Mouse (Mus musculus): ENCODE data around the gene Gm28051. TPM values are rescaled to one million over a fixed set of nuclear protein-coding genes. Genes with fewer than 3 reads are reported as not detected.

The Gm28051 gene
- polyA plus RNA-seq, 1 experiment from 2014 or later = not detected

- DNase-seq (no peak), ATAC-seq (ENCODE audit: low FRiP score, low TSS enrichment) (no peak)
- Histone ChIP-seq H3K36me3 (ENCODE audit: control insufficient read depth, insufficient read depth, low read length) (no peaks in the 10 kb centered on the region), H3K9me3 (ENCODE audit: control insufficient read depth, low read length) (no peaks in the 10 kb centered on the region), H3K4me2 (ENCODE audit: low read length) (no peak overlapping the region), H3K27me3 (ENCODE audit: control insufficient read depth, insufficient read depth, low read length) (no peaks in the 10 kb centered on the region), H3K4me3 (replicated peaks; ENCODE audit: low read depth, low read length) (no peak overlapping the region), H3K4me1 (ENCODE audit: control insufficient read depth, insufficient read depth, low read length) (peaks cover 11% of the 10 kb centered on the region), H3K9ac (replicated peaks; ENCODE audit: low read length) (no peak overlapping the region), H3K27ac (replicated peaks; ENCODE audit: low read depth, low read length) (no peak overlapping the region)
- WGBS = 92% methylated on average over 15 of the region's 15 CpGs
Observed at GRCm38 (mm10) chr12:102689773-102690563, 67.6 kb downstream of the Gm28051 start.

DNA sequence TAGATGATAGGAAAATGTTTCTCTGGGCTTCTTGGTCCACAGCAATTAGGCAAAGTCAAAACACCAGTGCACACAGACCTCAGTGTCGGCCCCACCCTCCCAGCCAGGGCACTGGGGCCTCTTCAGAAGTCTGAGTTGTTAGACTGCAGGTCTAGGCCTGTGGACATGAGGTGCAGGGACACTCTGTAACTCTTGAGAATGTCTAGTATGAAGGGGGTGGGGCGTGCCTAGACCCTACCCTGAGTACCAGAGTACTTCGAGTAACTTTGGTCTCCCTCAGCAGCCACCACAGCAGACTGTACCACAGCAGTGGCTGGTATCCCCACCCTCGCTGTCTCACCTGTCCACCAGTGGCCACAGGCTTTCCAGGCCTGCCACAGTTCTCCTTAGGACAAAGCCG is 71.2 kb downstream of the Gm28051 start:
- Histone ChIP-seq H3K27ac (replicated peaks; ENCODE audit: low read depth, low read length) (peak overlapping the region; percentile 27; the same call in 1 of the 2 replicates), H3K36me3 (ENCODE audit: control insufficient read depth, insufficient read depth, low read length) (no peaks in the 10 kb centered on the region), H3K4me3 (replicated peaks; ENCODE audit: low read depth, low read length) (no peak overlapping the region), H3K4me1 (ENCODE audit: control insufficient read depth, insufficient read depth, low read length) (peaks cover 23% of the 10 kb centered on the region), H3K9ac (replicated peaks; ENCODE audit: low read length) (no peak overlapping the region), H3K27me3 (ENCODE audit: control insufficient read depth, insufficient read depth, low read length) (no peaks in the 10 kb centered on the region), H3K4me2 (ENCODE audit: low read length) (no peak overlapping the region), H3K9me3 (ENCODE audit: control insufficient read depth, low read length) (no peaks in the 10 kb centered on the region)
- 91% methylated on average over 5 of the region's 5 CpGs for WGBS
- DNase-seq (no peak), ATAC-seq (ENCODE audit: low FRiP score, low TSS enrichment) (no peak)

DNA sequence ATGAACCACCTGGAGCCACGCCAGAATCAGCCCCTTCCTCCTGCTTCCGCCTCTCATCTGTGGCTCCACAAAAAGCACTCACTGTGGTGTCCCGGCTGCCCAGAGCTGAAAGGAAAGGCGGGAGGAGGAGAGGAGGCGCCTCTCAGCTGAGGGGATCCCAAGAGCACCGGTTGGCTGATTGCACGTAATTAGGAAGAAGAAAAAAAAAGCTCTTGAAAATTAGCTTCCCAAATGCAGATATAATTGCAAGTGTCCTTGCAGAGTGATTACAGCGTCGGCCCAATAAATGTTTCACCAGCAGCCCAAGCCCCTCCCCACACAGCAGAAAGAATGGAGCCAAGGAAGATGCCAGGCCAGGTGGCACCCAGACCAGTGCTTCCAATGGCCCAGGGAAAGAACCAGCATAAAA is 72.0 kb downstream of the Gm28051 start:
- no peaks in the 10 kb centered on the region for H3K9me3 ChIP-seq (ENCODE audit: control insufficient read depth, low read length)
- H3K9ac ChIP-seq (replicated peaks; ENCODE audit: low read length) = no peak overlapping the region
- peaks cover 23% of the 10 kb centered on the region for H3K4me1 ChIP-seq (ENCODE audit: control insufficient read depth, insufficient read depth, low read length)
- H3K4me3 ChIP-seq (replicated peaks; ENCODE audit: low read depth, low read length) = no peak overlapping the region
- no peaks in the 10 kb centered on the region for H3K27me3 ChIP-seq (ENCODE audit: control insufficient read depth, insufficient read depth, low read length)
- peak; percentile 46 for DNase-seq
- WGBS = 45% methylated on average over 9 of the region's 9 CpGs
- H3K27ac ChIP-seq (replicated peaks; ENCODE audit: low read depth, low read length) = peak overlapping the region; percentile 27
- H3K4me2 ChIP-seq (ENCODE audit: low read length) = no peak overlapping the region
- no peaks in the 10 kb centered on the region for H3K36me3 ChIP-seq (ENCODE audit: control insufficient read depth, insufficient read depth, low read length)
- ATAC-seq (ENCODE audit: low FRiP score, low TSS enrichment) = no peak; the same call in 1 of the 2 replicates

- Histone ChIP-seq H3K9me3 (ENCODE audit: control insufficient read depth, low read length) (no peaks in the 10 kb centered on the region), H3K9ac (replicated peaks; ENCODE audit: low read length) (no peak overlapping the region), H3K36me3 (ENCODE audit: control insufficient read depth, insufficient read depth, low read length) (no peaks in the 10 kb centered on the region), H3K4me3 (replicated peaks; ENCODE audit: low read depth, low read length) (no peak overlapping the region), H3K4me1 (ENCODE audit: control insufficient read depth, insufficient read depth, low read length) (peaks cover 23% of the 10 kb centered on the region), H3K4me2 (ENCODE audit: low read length) (no peak overlapping the region), H3K27ac (replicated peaks; ENCODE audit: low read depth, low read length) (peak overlapping the region; percentile 27; the same call in 1 of the 2 replicates), H3K27me3 (ENCODE audit: control insufficient read depth, insufficient read depth, low read length) (no peaks in the 10 kb centered on the region)
- DNase-seq (no peak), ATAC-seq (ENCODE audit: low FRiP score, low TSS enrichment) (no peak)
- 69% methylated on average over 3 of the region's 3 CpGs for WGBS
Observed at GRCm38 (mm10) chr12:102684720-102685386, 72.7 kb downstream of the Gm28051 start.

DNA sequence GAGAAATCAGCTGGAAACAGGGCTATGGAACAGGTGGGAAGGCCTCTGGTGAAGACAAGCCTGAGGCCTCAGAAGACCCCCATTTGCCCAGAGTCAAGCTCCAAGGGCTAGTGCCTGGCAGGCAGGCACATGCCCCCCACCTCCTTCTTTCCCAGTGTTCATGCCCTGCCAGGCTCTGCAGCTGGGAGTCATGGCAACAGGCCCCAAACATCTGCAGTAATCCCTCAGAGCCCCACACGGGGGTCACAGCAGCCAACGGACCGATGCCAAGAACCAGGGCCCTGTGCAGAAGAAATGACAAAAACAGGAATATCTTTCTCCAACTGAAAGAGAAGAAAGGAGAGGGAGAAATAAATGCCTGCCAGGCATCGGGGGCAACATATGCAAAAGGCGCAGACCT is 73.6 kb downstream of the Gm28051 start:
- Histone ChIP-seq H3K4me2 (ENCODE audit: low read length) (no peak overlapping the region), H3K4me3 (replicated peaks; ENCODE audit: low read depth, low read length) (no peak overlapping the region), H3K9ac (replicated peaks; ENCODE audit: low read length) (no peak overlapping the region), H3K27ac (replicated peaks; ENCODE audit: low read depth, low read length) (no peak overlapping the region), H3K9me3 (ENCODE audit: control insufficient read depth, low read length) (no peaks in the 10 kb centered on the region), H3K4me1 (ENCODE audit: control insufficient read depth, insufficient read depth, low read length) (peaks cover 23% of the 10 kb centered on the region), H3K27me3 (ENCODE audit: control insufficient read depth, insufficient read depth, low read length) (no peaks in the 10 kb centered on the region), H3K36me3 (ENCODE audit: control insufficient read depth, insufficient read depth, low read length) (no peaks in the 10 kb centered on the region)
- DNase-seq (peak; percentile 43), ATAC-seq (ENCODE audit: low FRiP score, low TSS enrichment) (peak; percentile 44; the same call in 1 of the 2 replicates)
- WGBS = 31% methylated on average over 5 of the region's 5 CpGs

- Histone ChIP-seq H3K9ac (replicated peaks; ENCODE audit: low read length) (no peak overlapping the region), H3K27me3 (ENCODE audit: control insufficient read depth, insufficient read depth, low read length) (no peaks in the 10 kb centered on the region), H3K36me3 (ENCODE audit: control insufficient read depth, insufficient read depth, low read length) (no peaks in the 10 kb centered on the region), H3K4me3 (replicated peaks; ENCODE audit: low read depth, low read length) (no peak overlapping the region), H3K4me1 (ENCODE audit: control insufficient read depth, insufficient read depth, low read length) (peaks cover 23% of the 10 kb centered on the region), H3K4me2 (ENCODE audit: low read length) (no peak overlapping the region), H3K9me3 (ENCODE audit: control insufficient read depth, low read length) (no peaks in the 10 kb centered on the region), H3K27ac (replicated peaks; ENCODE audit: low read depth, low read length) (no peak overlapping the region)
- 64% methylated on average over 6 of the region's 6 CpGs for WGBS
- ATAC-seq (ENCODE audit: low FRiP score, low TSS enrichment) (no peak), DNase-seq (no peak)
Observed at GRCm38 (mm10) chr12:102683438-102683837, 74.1 kb downstream of the Gm28051 start.

DNA sequence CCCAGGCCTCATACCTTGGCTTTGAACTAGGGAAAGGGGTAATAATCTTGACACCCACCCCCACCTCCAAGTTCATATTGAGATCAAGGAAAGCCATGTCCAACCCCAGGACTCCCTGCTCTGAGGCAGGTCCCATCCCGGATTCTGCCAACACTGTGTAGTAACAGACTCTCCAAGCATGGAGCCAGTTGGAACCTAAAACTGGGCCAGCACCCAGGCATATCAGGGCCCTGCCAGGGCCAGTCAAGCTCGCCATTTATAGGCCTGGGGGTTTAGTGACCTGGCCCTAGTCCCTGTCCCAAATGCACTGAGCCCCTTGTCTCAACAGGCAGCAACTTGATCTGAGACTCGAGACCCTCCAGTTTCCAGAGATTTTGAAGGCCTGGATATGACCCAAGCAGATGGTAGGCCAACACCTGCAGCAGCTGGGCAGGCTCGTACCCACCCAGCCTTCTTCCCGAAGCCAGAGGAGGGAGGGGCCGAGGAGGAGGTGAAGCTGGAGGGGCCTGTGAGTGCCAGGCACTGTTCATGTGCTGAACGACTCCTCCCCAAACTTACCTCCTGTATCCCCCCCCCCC is 74.8 kb downstream of the Gm28051 start:
- 83% methylated on average over 7 of the region's 7 CpGs for WGBS
- no peak for DNase-seq
- Histone ChIP-seq H3K27ac (replicated peaks; ENCODE audit: low read depth, low read length) (no peak overlapping the region), H3K36me3 (ENCODE audit: control insufficient read depth, insufficient read depth, low read length) (no peaks in the 10 kb centered on the region), H3K27me3 (ENCODE audit: control insufficient read depth, insufficient read depth, low read length) (no peaks in the 10 kb centered on the region), H3K9ac (replicated peaks; ENCODE audit: low read length) (no peak overlapping the region), H3K4me2 (ENCODE audit: low read length) (no peak overlapping the region), H3K4me3 (replicated peaks; ENCODE audit: low read depth, low read length) (no peak overlapping the region), H3K9me3 (ENCODE audit: control insufficient read depth, low read length) (no peaks in the 10 kb centered on the region), H3K4me1 (ENCODE audit: control insufficient read depth, insufficient read depth, low read length) (peaks cover 23% of the 10 kb centered on the region)
- ATAC-seq (ENCODE audit: low FRiP score, low TSS enrichment) = no peak

GRCm38 (mm10) chr12:102682085-102682484 is 75.5 kb downstream of the Gm28051 start:
- Histone ChIP-seq H3K4me2 (ENCODE audit: low read length) (no peak overlapping the region), H3K9ac (replicated peaks; ENCODE audit: low read length) (no peak overlapping the region), H3K4me3 (replicated peaks; ENCODE audit: low read depth, low read length) (no peak overlapping the region), H3K27ac (replicated peaks; ENCODE audit: low read depth, low read length) (no peak overlapping the region), H3K9me3 (ENCODE audit: control insufficient read depth, low read length) (no peaks in the 10 kb centered on the region), H3K36me3 (ENCODE audit: control insufficient read depth, insufficient read depth, low read length) (no peaks in the 10 kb centered on the region), H3K4me1 (ENCODE audit: control insufficient read depth, insufficient read depth, low read length) (peaks cover 23% of the 10 kb centered on the region), H3K27me3 (ENCODE audit: control insufficient read depth, insufficient read depth, low read length) (no peaks in the 10 kb centered on the region)
- DNase-seq (no peak), ATAC-seq (ENCODE audit: low FRiP score, low TSS enrichment) (no peak)
- 91% methylated on average over 5 of the region's 5 CpGs for WGBS

All from midbrain, embryonic 14.5 days (tissue).